Mouse (Mus musculus): Measurements from ENCODE around the gene Itga6.

Itga6 gene

DNA sequence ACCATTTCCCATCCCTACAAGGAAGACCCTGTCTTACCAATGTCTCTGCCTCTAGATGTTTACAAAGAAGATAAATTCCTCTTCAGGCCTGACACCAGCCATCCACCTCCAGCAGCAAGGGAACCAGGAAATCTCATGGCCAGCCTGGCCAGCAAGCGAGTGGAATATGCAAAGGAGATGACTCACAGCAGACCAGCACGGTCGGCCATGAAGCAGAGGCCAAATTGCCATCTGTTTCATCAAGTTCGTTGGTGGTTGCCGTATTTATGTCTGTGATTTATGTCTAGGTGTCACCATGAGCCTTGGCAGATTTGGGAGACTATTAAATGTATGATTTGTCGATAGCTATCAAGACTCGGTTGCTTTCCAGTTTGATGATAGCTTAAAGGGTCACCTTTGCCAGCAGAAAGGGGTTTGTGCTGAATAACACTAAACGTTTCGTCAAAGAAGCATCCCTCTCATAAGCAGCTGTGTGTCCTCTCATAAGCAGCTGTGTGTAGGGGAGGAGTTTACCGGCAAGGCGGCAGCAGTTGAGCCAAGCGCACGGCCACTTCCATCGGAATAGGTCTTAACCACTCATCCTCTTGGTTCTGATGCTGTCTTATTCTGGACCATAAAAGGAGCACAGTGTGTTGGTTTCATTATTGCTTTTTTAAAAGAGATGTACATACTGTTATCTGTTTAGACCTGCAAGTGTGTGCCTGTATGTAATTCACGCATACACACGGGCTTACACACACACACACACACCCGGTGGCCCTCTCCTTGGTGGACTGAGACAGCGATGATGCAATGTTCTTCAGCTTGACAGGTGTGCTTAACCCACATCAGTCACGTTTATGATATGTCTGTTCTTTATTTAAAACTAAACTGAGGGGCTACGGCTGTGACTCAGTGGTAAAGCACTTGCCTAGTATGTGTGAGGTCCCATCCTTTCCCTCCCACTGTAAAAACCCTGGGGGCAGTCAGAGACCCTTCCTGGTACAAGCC is 14.5 kb upstream of the Itga6 start:
- no peak for DNase-seq (ENCODE audit: low read depth)

DNA sequence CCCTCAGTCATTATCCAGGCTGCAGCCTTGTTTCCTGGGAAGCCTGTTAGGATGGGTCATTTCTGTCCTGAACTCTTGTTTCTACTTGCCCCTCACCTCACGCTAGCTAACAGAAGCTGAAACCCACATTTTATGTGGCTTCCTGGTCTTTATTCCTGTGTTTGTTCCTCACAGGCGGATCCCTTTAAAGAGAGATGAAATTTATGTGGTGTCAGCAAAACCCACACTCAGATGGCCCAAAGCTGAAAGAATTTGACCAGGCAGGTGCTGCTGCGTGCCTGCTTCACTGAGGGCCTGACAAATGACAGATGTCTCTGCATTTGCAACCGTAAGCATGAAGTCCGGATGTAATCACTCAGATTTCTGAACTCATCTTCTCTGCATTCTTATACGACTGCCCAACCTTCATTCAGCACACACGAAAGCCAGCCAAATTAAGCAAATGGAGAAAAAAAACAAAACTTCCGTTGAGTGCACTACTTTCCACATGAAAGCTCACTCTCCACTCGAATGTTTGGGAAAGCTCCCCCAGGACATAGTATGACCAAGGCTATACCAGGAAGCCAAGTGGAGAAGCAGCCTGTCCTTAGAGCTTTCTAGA is 10.5 kb upstream of the Itga6 start:
- DNase-seq (ENCODE audit: low read depth) = peak; percentile 63

DNA sequence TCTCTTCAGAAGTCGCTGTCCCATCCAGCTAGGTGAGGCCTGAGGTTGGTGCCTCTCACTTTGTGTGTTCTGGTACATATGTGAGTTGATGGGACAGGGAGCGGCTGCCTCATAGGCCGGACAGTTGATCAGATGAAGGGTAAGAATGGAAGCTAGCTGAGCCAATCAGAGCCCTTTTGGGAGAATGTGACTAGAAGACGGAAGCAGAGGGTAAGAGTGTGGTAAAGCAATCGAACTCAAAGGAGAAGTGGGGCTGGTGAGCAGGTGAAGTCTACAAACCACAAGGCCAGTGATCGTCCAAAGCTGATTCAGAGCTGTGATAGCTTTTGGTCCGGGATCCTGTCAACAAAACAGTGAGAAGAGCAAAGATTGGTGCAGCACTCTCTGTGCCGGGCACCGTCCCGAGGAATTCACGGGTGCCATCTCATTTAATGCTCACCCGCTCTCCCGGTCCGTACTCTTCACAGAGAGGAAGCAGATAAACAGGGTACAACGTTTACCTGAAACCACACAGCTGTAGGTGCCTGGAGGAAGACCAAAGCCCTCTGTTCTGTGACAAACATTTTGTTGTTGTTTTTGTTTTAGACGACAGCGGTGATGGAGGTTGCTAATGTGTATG is 9.8 kb upstream of the Itga6 start:
- peak; percentile 72 for DNase-seq (ENCODE audit: low read depth)

DNA sequence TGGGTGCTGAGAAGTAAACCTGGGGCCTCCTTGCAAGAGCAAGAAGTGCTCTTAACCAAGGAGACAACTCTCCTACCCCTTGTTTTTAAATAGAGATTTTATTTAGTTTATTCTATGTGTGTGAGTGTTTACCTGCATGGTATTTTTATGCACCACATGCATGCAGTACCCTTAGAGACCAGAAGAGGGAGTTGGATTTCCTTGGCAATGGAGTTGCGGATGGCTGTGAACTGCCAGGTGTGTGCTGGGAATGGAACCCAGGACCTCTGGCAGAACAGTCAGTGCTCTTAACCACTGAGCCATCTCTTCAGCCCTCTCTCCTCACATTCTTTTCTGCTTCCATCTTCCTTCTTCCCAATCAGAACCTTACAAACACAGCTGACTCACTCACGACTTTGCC is 9.2 kb upstream of the Itga6 start:
- peak; percentile 66 for DNase-seq (ENCODE audit: low read depth)

DNA sequence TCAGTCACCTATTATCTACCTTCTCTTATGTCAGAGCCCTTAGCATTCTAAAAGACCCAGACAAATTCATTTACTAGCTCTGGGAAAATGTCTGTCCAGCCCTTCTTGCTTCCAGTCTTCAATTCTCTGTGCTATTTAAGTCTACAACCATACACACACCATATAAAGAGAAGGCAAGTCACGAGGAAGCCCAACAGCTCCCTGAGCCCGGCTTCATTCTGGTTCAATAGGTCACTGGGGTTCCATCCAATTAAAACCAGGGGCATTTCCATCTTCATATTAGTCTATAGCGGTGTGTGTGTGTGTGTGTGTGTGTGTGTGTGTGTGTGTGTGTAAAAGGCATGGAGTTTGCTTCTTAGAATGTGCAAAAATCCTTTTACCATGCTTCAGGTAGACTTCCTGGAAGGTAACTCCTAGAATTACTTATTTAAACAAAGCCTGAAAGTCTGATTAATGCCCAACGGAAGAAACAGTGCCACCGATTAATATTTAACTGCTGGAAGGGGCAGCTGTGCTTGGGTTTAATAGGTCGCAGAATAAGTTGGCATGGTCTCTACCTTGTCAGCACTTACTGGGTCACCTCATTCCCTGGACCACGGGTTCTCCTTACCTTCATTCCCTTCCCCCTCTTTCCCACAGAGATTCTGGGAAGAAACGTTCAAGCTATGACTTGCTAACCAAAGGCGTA is 6.1 kb upstream of the Itga6 start:
- DNase-seq (ENCODE audit: low read depth) = no peak

DNA sequence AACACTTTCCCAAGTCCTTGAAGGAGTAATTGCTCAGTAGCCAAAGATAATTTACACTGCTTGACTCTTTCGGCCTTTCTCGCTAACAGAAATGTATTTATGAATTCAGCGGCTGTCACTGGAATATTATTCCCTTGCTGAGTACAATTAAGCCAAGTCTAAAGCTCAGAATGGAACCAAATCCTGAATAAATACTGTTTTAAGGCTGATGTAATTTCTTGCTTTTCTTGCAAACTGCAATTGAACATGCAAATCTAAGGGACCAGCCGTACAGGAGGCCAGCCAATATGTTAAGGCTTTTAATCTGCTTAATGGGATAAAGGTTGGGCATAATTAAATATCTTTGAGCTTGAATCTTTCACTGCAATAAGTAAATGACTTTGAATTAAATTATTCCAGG is 2.9 kb upstream of the Itga6 start:
- no peak for DNase-seq (ENCODE audit: low read depth)

DNA sequence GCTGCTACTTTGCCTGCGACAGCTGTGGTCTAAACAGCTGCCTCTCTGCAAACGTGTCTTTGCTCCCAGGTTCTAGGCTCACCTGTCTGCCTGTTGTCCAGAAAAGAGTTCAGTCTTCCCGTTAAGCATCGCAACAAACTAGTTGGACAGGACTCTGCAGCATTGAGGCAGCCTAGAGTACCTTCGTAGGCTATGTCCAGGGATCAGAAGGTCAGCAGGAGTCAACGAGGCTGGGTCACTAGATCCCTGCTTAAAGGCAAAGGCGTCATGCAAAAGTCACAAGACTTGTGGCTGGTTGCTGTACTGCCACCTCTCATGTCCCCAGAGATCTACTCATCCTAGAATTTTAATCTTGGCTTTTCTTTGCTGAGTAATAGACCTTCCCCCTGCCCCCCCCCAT is 2.0 kb upstream of the Itga6 start:
- DNase-seq (ENCODE audit: low read depth) = no peak

DNA sequence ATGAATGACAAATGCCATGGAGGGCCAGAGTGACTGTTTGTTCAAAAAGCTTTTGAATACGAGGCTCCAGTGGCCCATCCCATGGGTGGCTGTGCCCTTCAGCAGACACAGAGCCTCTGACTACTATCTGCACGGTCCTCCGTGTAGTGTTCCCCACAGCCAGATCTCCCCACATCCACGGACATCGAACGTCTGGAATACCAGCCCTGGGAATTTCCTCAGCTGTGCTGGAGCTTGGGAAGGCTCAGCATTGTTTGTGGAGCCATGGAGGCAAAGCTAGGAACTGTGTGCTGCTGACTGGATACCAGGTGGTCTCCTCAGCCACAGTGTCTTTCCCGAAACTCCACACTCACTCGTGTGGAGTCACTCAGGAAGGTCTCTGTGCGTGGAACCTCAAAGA is 1.1 kb upstream of the Itga6 start:
- no peak for DNase-seq (ENCODE audit: low read depth)

DNA sequence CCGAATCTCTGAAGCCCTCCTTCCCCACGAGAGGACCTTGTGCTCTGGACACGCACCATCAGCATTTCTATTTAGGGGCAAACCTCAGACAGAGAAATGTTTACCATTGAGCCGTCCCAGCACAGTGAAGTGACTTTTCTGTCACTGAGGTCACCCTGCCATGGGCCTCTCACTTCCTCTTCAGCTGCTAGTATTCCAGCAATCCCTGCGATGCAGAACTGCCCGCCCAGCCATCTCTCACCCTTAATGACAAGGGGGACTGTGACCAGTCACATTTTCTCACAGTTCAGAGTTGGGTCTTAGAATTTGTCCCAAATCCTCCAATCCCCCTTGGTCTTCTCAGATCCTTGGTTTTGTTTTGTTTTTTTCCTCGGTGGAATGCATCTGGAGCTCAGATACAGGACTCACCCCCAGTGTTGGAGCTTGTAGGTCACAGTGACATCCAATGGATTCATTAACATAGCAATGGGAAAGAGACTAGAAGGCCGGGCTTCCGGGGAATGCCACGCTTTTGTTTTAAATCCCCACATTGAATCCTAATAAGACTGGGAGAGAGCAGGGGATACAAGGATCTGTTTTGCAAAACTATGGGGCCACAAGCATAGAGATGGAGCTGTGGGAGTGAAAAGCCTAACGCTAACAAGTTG is 432 bp upstream of the Itga6 start:
- DNase-seq (ENCODE audit: low read depth) = no peak

DNA sequence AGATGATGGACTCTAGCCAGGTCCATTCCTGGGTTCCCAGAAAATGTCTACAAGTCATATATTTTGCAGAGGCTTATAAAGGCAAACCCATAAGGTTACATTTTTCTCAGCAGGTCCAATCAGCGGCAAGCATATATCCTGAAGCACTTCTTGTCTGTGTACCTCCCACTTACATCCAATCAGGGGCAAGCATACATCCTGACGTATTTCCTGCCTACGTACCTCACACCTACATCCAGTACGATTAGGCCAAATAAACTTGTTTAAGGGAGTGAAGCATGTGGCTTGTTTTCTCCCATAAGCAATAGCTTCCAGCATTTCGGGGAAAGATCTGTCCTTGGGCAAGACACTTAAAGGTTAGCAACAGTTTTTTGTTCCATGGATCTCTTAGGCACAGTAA is 3.0 kb downstream of the Itga6 start:
- no peak for DNase-seq (ENCODE audit: low read depth)

DNA sequence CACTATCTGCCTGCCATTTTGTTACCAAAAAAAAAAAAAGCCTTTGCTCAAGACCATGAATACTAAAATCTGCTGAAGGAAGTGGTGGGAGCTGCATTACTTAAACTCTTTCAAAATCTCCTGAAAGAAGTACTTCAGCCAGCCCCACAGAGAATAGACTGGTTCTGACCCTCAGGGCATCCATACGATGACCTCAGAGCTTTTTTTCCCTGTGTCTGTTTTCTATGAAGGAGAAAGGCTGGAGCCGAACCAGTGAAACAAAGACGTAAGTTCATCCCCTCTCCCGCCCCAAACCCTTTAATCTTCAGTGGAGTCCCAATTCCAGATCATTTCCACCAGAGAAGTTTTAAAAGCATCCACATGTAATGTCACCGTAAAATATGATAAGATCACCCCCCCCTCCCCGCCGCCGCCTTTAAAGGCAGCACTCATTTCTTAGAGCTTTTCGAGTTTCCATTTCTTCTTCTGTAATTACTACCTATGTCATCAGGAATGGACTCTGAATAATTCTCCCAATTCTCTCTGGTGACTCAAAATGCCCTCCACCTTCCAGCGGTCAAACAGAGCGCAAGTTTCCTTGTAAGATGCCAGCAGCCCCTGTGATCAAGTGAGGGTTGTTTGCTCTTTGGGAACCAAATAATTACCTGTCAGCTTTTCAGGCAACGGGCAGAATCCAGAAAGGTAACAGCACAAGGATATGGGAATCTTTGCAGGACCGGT is 4.1 kb downstream of the Itga6 start:
- no peak for DNase-seq (ENCODE audit: low read depth)

DNA sequence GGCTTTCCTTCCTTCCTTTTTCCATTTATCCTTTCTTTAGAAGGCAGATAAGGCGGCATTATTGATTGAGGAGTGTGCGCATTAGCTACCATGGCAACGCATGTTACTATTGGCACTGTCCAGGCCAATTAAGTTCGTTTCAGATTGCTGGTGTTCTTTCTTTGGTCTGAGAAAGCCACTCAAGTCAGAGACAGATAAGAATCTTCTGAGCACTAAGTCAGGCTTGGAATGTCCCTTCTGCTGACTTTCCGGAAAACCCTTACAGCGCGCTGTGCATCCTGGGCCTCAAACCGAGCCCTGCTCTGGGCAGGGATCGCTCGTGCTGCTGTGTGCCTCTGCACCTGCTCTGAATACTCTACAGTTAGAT is 4.7 kb downstream of the Itga6 start:
- DNase-seq (ENCODE audit: low read depth) = no peak

DNA sequence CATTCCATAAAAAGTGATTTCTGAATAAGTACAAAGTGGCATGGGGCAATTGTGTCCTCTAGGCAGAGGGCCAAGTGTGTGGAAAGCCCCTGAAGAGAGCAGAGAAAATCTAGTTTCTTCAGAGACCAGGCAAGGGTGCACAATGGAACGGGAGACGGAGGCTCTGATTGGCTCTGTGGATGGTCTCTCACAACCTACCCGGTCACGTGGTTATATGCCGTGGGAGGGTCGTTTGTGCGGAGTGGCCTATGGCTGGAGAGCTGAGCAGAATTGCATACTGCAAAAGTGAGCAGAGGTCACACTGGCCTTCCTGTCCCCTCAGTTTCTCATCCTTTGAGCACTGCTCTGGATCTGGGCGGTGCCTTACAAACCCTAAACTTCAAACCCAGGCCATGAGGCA is 5.9 kb downstream of the Itga6 start:
- no peak for DNase-seq (ENCODE audit: low read depth)

DNA sequence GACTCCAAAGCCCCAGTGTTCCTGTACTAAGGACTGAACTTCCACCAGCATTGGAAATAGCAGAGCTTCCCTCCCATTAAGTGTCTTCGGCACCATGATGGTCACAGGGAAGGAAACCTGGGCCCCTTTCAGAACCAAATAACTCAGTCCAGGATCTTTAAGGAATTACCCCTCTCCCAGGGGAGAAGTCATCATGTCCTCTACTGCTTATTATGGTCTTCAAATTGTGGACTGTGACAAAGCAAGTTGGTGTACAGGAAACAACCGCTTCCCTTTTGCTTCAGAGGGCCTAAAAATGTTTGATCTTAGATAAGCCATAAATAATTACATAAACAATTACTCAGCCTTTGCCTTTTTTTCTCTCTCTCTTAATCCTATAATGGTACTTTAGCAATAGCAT is 6.4 kb downstream of the Itga6 start:
- DNase-seq (ENCODE audit: low read depth) = no peak

DNA sequence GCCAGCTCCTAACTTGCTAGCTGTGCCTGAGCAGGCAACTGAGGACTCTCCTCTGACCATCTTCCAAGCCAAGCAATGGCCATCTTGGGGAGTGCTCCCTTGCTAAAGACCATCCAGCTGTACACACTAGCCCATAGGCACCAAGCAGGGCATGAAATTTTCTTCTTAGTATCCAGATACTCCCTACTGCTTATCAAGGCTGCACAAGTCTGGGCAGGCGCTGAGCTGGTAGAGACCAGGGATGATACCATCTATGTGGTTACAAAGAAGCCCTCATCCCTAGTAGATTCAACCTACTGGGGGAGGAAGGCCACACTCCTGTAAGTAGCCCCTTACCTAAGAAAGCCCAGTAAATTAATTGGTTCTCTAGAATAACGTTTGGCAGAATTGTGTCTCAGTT is 7.0 kb downstream of the Itga6 start:
- no peak for DNase-seq (ENCODE audit: low read depth)

DNA sequence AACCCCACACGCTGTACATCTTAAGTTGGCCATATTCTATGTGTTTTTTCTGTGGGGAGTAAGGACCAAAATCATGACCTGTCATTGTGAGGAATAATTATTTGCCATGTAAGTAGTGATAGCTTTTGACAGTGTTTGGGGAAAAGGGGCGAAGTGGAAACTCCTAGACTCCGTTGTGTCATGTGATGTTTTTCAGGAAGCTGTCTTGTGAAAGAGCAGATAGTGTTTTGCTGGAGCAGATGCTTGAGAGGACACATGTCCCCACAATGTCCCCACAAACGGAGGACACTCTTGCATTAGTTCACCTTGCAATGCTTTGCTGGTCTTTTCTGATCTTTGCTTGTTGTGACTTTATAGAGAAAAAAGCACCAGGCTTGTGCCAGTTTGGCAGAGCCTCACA is 7.7 kb downstream of the Itga6 start:
- no peak for DNase-seq (ENCODE audit: low read depth)

DNA sequence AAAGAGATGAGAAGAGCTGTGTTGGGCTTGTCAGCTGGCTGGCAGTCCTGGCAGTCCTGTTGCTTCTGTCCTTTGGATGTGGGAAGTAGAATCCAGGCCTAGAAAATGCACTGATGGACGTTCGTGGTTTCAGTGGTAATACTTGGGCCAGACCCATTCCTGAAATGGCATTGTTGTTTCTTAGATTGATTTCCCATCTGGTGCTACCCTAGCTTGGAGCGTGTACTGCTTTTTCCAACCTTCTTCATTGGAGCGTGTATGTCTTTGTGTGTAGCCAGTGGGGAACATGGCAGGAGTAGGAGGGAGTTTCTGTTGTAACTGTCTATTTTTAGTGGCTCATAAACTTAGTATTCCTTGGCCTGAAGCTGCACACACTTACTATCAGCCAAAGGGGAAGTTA is 10.3 kb downstream of the Itga6 start:
- DNase-seq (ENCODE audit: low read depth) = no peak

DNA sequence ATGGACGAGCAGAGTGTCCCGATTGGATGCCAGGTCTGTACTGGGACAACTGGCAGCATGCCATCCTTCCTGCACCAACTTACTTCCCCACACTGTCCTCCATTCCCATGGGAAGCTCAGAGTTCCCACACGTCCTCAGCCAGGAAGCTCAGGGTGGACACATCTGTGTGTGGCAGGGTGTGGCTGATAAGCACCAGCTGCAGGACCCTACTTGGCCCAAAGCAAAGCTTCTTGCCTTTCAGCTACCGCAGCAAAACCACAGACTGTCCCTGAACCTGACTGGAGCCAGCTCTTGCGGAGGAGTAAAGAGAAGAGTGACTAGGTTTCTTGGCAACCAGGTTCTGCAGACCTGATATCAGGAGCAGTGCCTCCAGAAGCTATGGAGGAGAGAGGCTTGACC is 11.7 kb downstream of the Itga6 start:
- DNase-seq (ENCODE audit: low read depth) = no peak

DNA sequence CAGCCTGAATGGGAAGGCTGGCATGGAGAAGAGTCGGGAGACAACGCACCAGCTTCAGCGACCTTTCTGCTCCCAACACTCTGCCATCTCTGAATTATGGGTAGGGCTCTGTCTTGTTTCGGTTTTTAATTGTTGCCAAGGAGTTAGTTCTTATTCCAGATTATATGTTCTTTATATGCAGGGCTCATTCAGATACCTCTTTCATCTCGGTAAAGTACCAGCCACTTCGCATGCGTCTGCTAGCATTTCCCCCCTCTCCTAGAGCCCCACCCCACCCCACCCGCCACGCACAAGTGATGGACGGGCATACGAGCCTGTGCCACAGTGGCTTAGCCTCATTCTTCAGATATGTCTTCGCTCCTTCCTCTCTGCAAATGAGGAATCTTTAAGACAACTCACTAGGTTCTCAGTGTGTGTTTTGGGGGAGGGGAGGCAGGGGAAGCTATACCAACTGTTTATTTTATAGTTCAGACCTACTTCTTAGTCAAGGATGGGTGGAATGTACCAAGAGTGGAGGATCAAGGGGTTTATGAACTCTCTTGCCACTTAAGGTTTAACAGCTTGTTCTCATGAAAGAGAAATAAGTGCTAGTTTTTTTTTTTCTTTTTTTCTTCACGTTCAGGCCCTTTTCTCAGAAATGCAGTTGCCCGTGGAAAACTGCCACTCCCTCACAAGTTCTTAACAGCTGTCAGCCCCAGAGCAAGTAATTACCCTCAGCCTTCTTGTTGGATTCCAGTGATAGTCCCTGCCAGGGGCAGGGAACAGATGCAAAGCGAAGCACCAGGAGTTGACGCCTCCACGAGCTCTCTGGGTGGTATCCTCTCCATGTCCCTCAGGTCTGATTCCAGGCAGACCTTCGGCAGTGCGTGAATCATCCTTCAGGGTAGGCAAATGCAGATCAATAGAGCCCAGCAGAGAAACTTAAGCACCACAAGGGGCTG is 13.4 kb downstream of the Itga6 start:
- peak; percentile 30 for DNase-seq (ENCODE audit: low read depth)

DNA sequence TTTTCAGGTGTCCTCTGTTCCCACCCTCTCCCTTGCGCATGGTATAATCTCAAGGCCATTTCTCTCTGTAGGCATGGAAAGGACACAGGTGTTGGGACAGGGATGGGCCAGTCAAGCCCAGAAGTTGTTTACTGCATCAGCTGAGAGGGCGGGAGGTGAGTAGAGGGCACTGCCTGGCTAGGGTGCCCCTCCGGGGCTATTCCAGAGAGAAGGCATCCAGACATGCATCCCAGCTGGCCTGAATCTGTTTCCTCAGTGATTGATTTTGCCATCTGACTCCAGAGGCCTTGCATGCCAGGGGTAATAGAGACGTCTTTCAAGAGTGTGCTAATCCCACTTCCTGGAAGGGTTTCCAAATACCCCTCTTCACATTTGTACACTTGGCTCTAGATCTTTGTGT is 14.7 kb downstream of the Itga6 start:
- DNase-seq (ENCODE audit: low read depth) = no peak
